Mouse (Mus musculus): ENCODE data around the gene Scgb2b20. TPM values are rescaled to one million over a fixed set of nuclear protein-coding genes. Genes with fewer than 3 reads are reported as not detected.
"Not testable (repeated sequence)": the region's sequence is repeated elsewhere in the genome, so short reads cannot be mapped to it uniquely, and the experiment has no call there.

Gene Scgb2b20
- not detected in 2 replicates for polyA plus RNA-seq (2016; fragmentation: Nextera tagmentation; extraction: Ambion mirVana)

- 84% methylated on average over 2 of the region's 2 CpGs for WGBS
- H3K27ac ChIP-seq; H3K9me3 ChIP-seq; H3K4me3 ChIP-seq; H3K4me1 ChIP-seq; ATAC-seq (ENCODE audit: insufficient number of reproducible peaks, insufficient read depth, low FRiP score, low TSS enrichment); H3K36me3 ChIP-seq; H3K27me3 ChIP-seq; H3K9ac ChIP-seq; H3K4me2 ChIP-seq (replicated peaks): not testable (repeated sequence)
Measured at GRCm38 (mm10) chr7:33366222-33366621, at the start of gene Scgb2b20. Scgb2b20 (minus strand) TSS chr7:33366322.

- ATAC-seq (ENCODE audit: insufficient number of reproducible peaks, insufficient read depth, low FRiP score, low TSS enrichment); H3K27me3 ChIP-seq; H3K4me1 ChIP-seq; H3K9me3 ChIP-seq; H3K4me2 ChIP-seq (replicated peaks); H3K27ac ChIP-seq; H3K36me3 ChIP-seq; H3K4me3 ChIP-seq; H3K9ac ChIP-seq: not testable (repeated sequence)
- 37% methylated on average over 1 of the region's 1 CpGs for WGBS
Measured at GRCm38 (mm10) chr7:33409681-33410080, 43.6 kb upstream of the Scgb2b20 start.

GRCm38 (mm10) chr7:33401650-33402049 lies 35.5 kb upstream of the Scgb2b20 start:
- Histone ChIP-seq H3K36me3 (no peaks in the 10 kb centered on the region), H3K4me2 (replicated peaks) (no peak overlapping the region), H3K27me3 (no peaks in the 10 kb centered on the region), H3K27ac (no peak overlapping the region), H3K9ac (no peak overlapping the region), H3K4me3 (no peak overlapping the region), H3K4me1 (no peaks in the 10 kb centered on the region), H3K9me3 (peaks cover 19% of the 10 kb centered on the region; the same call in 1 of the 2 replicates)
- 93% methylated on average over 1 of the region's 1 CpGs for WGBS
- ATAC-seq (ENCODE audit: insufficient number of reproducible peaks, insufficient read depth, low FRiP score, low TSS enrichment) = no peak

- peaks cover 19% of the 10 kb centered on the region; the same call in 1 of the 2 replicates for H3K9me3 ChIP-seq
- H3K4me3 ChIP-seq; ATAC-seq (ENCODE audit: insufficient number of reproducible peaks, insufficient read depth, low FRiP score, low TSS enrichment); H3K27me3 ChIP-seq; H3K36me3 ChIP-seq; H3K9ac ChIP-seq; H3K4me2 ChIP-seq (replicated peaks); H3K4me1 ChIP-seq; H3K27ac ChIP-seq: not testable (repeated sequence)
Measured at GRCm38 (mm10) chr7:33399749-33400148, 33.6 kb upstream of the Scgb2b20 start.

- not testable (repeated sequence) for H3K27ac ChIP-seq; H3K36me3 ChIP-seq; ATAC-seq (ENCODE audit: insufficient number of reproducible peaks, insufficient read depth, low FRiP score, low TSS enrichment); H3K4me2 ChIP-seq (replicated peaks); H3K4me1 ChIP-seq; H3K9ac ChIP-seq; H3K4me3 ChIP-seq; H3K9me3 ChIP-seq; H3K27me3 ChIP-seq
- WGBS = 87% methylated on average over 4 of the region's 4 CpGs
Measured at GRCm38 (mm10) chr7:33372934-33373333, 6.8 kb upstream of the Scgb2b20 start, which contains the start of gene Scgb1b20. Scgb1b20 (plus strand) TSS chr7:33373234.

Other genes with a start within 250 kb of the Scgb2b20 start
- gene Scgb2b18, start 192.5 kb downstream of the Scgb2b20 start, polyA plus RNA-seq (2016; fragmentation: Nextera tagmentation; extraction: Ambion mirVana) = not detected in 2 replicates
- gene Scgb1b18, start 180.8 kb downstream of the Scgb2b20 start, polyA plus RNA-seq (2016; fragmentation: Nextera tagmentation; extraction: Ambion mirVana) = not detected in 2 replicates
- not detected in 2 replicates for gene Scgb2b19, start 86.0 kb downstream of the Scgb2b20 start, polyA plus RNA-seq (2016; fragmentation: Nextera tagmentation; extraction: Ambion mirVana)
- gene Scgb1b19, start 79.0 kb downstream of the Scgb2b20 start, polyA plus RNA-seq (2016; fragmentation: Nextera tagmentation; extraction: Ambion mirVana) = not detected in 2 replicates
- not detected in 2 replicates for gene Scgb1b20, start 6.9 kb upstream of the Scgb2b20 start, polyA plus RNA-seq (2016; fragmentation: Nextera tagmentation; extraction: Ambion mirVana)
- gene Scgb2b21, start 154.1 kb upstream of the Scgb2b20 start, polyA plus RNA-seq (2016; fragmentation: Nextera tagmentation; extraction: Ambion mirVana) = not detected in 2 replicates